Mouse (Mus musculus): ENCODE data around the gene Luc7l2. TPM values are rescaled to one million over a fixed set of nuclear protein-coding genes. Genes with fewer than 3 reads are reported as not detected.

Luc7l2 gene
- polyA plus RNA-seq, 2 experiments, result 18.0 to 57.2 TPM

DNA sequence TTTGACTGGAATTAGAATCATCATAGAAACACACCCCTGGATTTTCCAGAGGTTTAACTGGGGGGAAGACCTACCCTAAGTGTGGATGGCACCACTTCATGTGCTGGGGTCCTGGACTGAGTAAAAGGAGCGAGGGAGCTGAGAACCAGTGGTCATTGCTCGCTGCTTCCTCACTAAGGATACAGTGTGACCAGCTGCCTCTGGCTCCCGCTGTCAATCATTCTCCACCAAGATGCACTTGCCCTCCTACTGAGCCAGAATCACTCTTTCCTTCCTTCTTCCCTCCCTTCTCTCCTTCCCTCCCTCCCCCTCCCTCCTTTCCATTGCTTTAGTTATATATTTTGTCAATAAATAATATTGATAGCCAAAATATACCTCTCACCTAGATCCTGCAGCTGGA is 91.9 kb downstream of the Luc7l2 start:
- TF ChIP-seq CTCF (IDR thresholded peaks at IDR 0.05; ENCODE audit: low read depth) (no peak), EP300 (IDR thresholded peaks at IDR 0.05; ENCODE audit: low read depth) (no peak)
- Histone ChIP-seq H3K27me3 (ENCODE audit: control insufficient read depth, insufficient read depth, low read length) (peaks cover 43% of the 10 kb centered on the region), H3K27ac (no peak overlapping the region), H3K9me3 (ENCODE audit: control insufficient read depth, low read length) (no peaks in the 10 kb centered on the region), H3K4me1 (replicated peaks; ENCODE audit: control insufficient read depth in 2 of 2, insufficient read depth in 2 of 2, low read length in 1 of 2) (peaks cover 0 to 2% of the 10 kb centered on the region in 2 experiments; a peak in 1 of 4 replicates), H3K4me2 (ENCODE audit: low read depth) (no peak overlapping the region), H3K36me3 (replicated peaks; ENCODE audit: control insufficient read depth, insufficient read depth, low read depth) (no peaks in the 10 kb centered on the region), H3K4me3 (ENCODE audit: insufficient read depth in 1 of 2, low read depth in 2 of 2, low read length in 2 of 2) (no peak overlapping the region), H3K9ac (replicated peaks) (no peak overlapping the region)
- no peak for DNase-seq (ENCODE audit: low read depth in 3 of 3, low spot score in 3 of 3)
- ATAC-seq (ENCODE audit: insufficient read depth), result no peak
- 61% methylated on average over 3 of the region's 3 CpGs for WGBS (ENCODE audit: insufficient replicate concordance)

DNA sequence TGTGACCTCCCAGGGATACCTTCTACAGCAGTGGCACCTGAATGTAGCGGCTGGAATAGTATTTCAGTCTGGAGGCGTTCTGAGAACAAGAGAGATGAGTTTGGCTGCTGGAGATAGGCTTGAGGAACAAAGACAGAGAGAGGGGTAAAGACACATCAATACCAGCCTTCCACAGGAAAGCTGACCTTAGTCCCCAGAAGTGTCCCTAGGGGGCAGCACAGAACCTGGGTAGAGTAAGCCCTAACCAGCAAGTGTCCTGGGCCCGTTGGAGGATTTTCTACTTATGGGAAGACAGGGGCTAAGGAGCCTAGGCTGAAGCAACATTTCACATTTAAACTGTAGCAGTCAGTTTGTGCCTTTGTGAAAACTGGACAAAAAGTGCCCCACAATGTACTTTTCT is 98.4 kb downstream of the Luc7l2 start:
- no peak overlapping the region for H3K9ac ChIP-seq (replicated peaks)
- WGBS (ENCODE audit: insufficient replicate concordance), result 66% methylated on average over 3 of the region's 3 CpGs

DNA sequence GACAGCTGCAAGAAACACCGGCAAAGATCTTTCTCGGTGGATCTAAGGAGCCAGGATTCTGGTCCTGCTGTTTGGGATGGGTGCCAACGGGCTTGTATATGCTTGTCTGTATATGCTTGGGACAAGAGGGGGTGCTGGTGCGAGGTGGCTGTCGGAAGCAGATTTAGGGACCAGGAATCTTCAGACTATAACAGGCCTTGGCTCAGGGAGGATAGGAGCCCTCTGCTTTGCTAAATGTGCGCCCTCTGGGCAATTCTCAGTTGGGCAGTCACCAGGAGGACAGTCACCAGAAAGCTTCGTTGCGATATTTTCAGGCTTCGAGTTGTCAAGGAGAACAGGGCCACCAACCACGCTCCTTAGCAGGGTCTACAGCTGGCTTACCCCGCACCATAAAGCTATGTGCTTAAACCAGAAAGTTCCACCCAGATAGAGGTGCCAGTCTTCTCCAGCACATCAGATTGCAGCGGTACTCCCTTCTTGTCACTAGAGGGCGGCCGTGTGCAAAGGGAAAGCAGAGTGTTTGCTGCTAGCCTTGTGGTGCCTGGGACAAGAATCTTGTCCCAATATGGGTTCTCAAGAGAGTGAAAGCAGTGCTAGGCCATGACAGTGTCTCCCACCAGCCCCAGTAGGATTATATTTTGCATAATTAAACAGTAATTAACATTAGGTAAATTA is 99.3 kb downstream of the Luc7l2 start:
- ATAC-seq (ENCODE audit: insufficient read depth) (no peak), DNase-seq (ENCODE audit: low read depth in 3 of 3, low spot score in 3 of 3) (peak; percentile 54 to 68 (median 61))
- 38% methylated on average over 14 of the region's 14 CpGs for WGBS (ENCODE audit: insufficient replicate concordance)
- no peak for TF ChIP-seq EP300 (IDR thresholded peaks at IDR 0.05; ENCODE audit: low read depth)
- peak; percentile 96 for TF ChIP-seq CTCF (IDR thresholded peaks at IDR 0.05; ENCODE audit: low read depth)
- Histone ChIP-seq H3K4me2 (ENCODE audit: low read depth) (no peak overlapping the region), H3K9me3 (ENCODE audit: control insufficient read depth, low read length) (no peaks in the 10 kb centered on the region), H3K4me1 (replicated peaks; ENCODE audit: control insufficient read depth in 2 of 2, insufficient read depth in 2 of 2, low read length in 1 of 2) (no peaks in the 10 kb centered on the region), H3K27me3 (ENCODE audit: control insufficient read depth, insufficient read depth, low read length) (no peaks in the 10 kb centered on the region), H3K4me3 (ENCODE audit: insufficient read depth in 1 of 2, low read depth in 2 of 2, low read length in 2 of 2) (no peak overlapping the region), H3K27ac (no peak overlapping the region), H3K36me3 (replicated peaks; ENCODE audit: control insufficient read depth, insufficient read depth, low read depth) (no peaks in the 10 kb centered on the region), H3K9ac (replicated peaks) (no peak overlapping the region)

More for the DNA sequence above, 98.4 kb downstream of the Luc7l2 start:
- DNase-seq (ENCODE audit: low read depth in 3 of 3, low spot score in 3 of 3) (no peak), ATAC-seq (ENCODE audit: insufficient read depth) (no peak)
- Histone ChIP-seq H3K9me3 (ENCODE audit: control insufficient read depth, low read length) (no peaks in the 10 kb centered on the region), H3K4me3 (ENCODE audit: insufficient read depth in 1 of 2, low read depth in 2 of 2, low read length in 2 of 2) (no peak overlapping the region), H3K27ac (no peak overlapping the region), H3K4me1 (replicated peaks; ENCODE audit: control insufficient read depth in 2 of 2, insufficient read depth in 2 of 2, low read length in 1 of 2) (no peaks in the 10 kb centered on the region), H3K4me2 (ENCODE audit: low read depth) (no peak overlapping the region), H3K27me3 (ENCODE audit: control insufficient read depth, insufficient read depth, low read length) (no peaks in the 10 kb centered on the region), H3K36me3 (replicated peaks; ENCODE audit: control insufficient read depth, insufficient read depth, low read depth) (no peaks in the 10 kb centered on the region)
- TF ChIP-seq EP300 (IDR thresholded peaks at IDR 0.05; ENCODE audit: low read depth) (no peak), CTCF (IDR thresholded peaks at IDR 0.05; ENCODE audit: low read depth) (peak; percentile 54)

Small RNA genes lying within 50 kb of the gene (microRNA-seq; reads per million reads assigned to microRNA genes)
- gene Mir7670, result 9.7 reads per million, percentile 20 among the genes with 10 or more reads in this experiment

Other genes with a start within 250 kb of the Luc7l2 start
- 16.5 and 23.0 TPM in 2 replicates for gene Zc3hav1, start 196.7 kb upstream of the Luc7l2 start, polyA plus RNA-seq (2012; rRNA removed)
- gene Zc3hav1, start 196.7 kb upstream of the Luc7l2 start, polyA plus RNA-seq (2014; fragmentation: Nextera tagmentation; extraction: Ambion mirVana), result 17.0 and 18.6 TPM in 2 replicates
- gene Ttc26, start 169.9 kb upstream of the Luc7l2 start, polyA plus RNA-seq (2012; rRNA removed), result 0.18 and 0.26 TPM in 2 replicates
- 0.24 and 0.41 TPM in 2 replicates for gene Ttc26, start 169.9 kb upstream of the Luc7l2 start, polyA plus RNA-seq (2014; fragmentation: Nextera tagmentation; extraction: Ambion mirVana)
- 3.6 and 4.8 TPM in 2 replicates for gene Ubn2, start 117.4 kb upstream of the Luc7l2 start, polyA plus RNA-seq (2012; rRNA removed)
- 3.5 and 4.1 TPM in 2 replicates for gene Ubn2, start 117.4 kb upstream of the Luc7l2 start, polyA plus RNA-seq (2014; fragmentation: Nextera tagmentation; extraction: Ambion mirVana)
- 45.3 and 54.6 TPM in 2 replicates for gene Fmc1, start 17.8 kb upstream of the Luc7l2 start, polyA plus RNA-seq (2012; rRNA removed)
- gene Fmc1, start 17.8 kb upstream of the Luc7l2 start, polyA plus RNA-seq (2014; fragmentation: Nextera tagmentation; extraction: Ambion mirVana), result 91.8 and 93.7 TPM in 2 replicates
- 0.01 TPM in 2 replicates for gene Klrg2, start 85.9 kb downstream of the Luc7l2 start, polyA plus RNA-seq (2012; rRNA removed)
- gene Klrg2, start 85.9 kb downstream of the Luc7l2 start, polyA plus RNA-seq (2014; fragmentation: Nextera tagmentation; extraction: Ambion mirVana), result 0.08 TPM in 1 of 2 replicates, not detected in the other
- gene Clec2l, start 111.7 kb downstream of the Luc7l2 start, polyA plus RNA-seq (2012; rRNA removed), result 0.09 and 0.13 TPM in 2 replicates
- not detected in 2 replicates for gene Clec2l, start 111.7 kb downstream of the Luc7l2 start, polyA plus RNA-seq (2014; fragmentation: Nextera tagmentation; extraction: Ambion mirVana)

All from liver, embryonic 14.5 days (tissue).